Mouse (Mus musculus) ES-Bruce4 (cell line): Measurements from ENCODE around the gene Suds3.

ENCODE experiments used
- CTCF ChIP-seq: IDR thresholded peaks from one replicate; pipeline ENCODE4 v1.8.1; 2011; ENCODE audit warnings: low read depth, low read length
- POLR2A ChIP-seq: IDR thresholded peaks from one replicate; pipeline ENCODE4 v1.8.1; 2011; ENCODE audit warnings: low read length; ENCODE audit not compliant: insufficient read depth

- TF ChIP-seq POLR2A, result no peak
- TF ChIP-seq CTCF, result no peak
Observed at GRCm38 (mm10) chr5:117042661-117043060, 73.3 kb downstream of the Suds3 start.
